Mouse (Mus musculus): ENCODE measurements at regions not wholly inside any gene's neighbourhood (a gene's known extent, or its start where the extent isn't known, plus 50 kb on each side); places are given as distances from the start of the nearest gene placed in this dataset.

- H3K4me1 ChIP-seq (ENCODE audit: control insufficient read depth) = no peaks in the 10 kb centered on the region
- TF ChIP-seq GATA1 (IDR thresholded peaks at IDR 0.05; ENCODE audit: low read length) = no peak
- no peak for TF ChIP-seq TAL1 (IDR thresholded peaks at IDR 0.05; ENCODE audit: low read length)
- H3K4me3 ChIP-seq (replicated peaks) = no peak overlapping the region
- H3K9me3 ChIP-seq (ENCODE audit: control insufficient read depth, low read length) = peaks cover 28% of the 10 kb centered on the region
- H3K36me3 ChIP-seq (ENCODE audit: control insufficient read depth) = no peaks in the 10 kb centered on the region
- H3K27me3 ChIP-seq (ENCODE audit: control insufficient read depth) = no peaks in the 10 kb centered on the region
Observed at GRCm38 (mm10) chr4:142449713-142450112, 210.5 kb upstream of the Kazn start.

- no peak overlapping the region for H3K4me3 ChIP-seq (replicated peaks)
- no peaks in the 10 kb centered on the region for H3K27me3 ChIP-seq (ENCODE audit: control insufficient read depth)
Observed at GRCm38 (mm10) chr4:142449198-142449702, 210.0 kb upstream of the Kazn start.

GRCm38 (mm10) chr4:142447529-142447928, 208.3 kb upstream of the Kazn start:
- Histone ChIP-seq H3K9me3 (ENCODE audit: control insufficient read depth, low read length) (peaks cover 26% of the 10 kb centered on the region), H3K36me3 (ENCODE audit: control insufficient read depth) (no peaks in the 10 kb centered on the region), H3K27me3 (ENCODE audit: control insufficient read depth) (no peaks in the 10 kb centered on the region), H3K4me1 (ENCODE audit: control insufficient read depth) (no peaks in the 10 kb centered on the region), H3K4me3 (replicated peaks) (no peak overlapping the region)
- no peak for TF ChIP-seq TAL1 (IDR thresholded peaks at IDR 0.05; ENCODE audit: low read length)
- no peak for TF ChIP-seq GATA1 (IDR thresholded peaks at IDR 0.05; ENCODE audit: low read length)

More at GRCm38 (mm10) chr4:142449198-142449702, 210.0 kb upstream of the Kazn start:
- peaks cover 26% of the 10 kb centered on the region for H3K9me3 ChIP-seq (ENCODE audit: control insufficient read depth, low read length)
- H3K4me1 ChIP-seq (ENCODE audit: control insufficient read depth) = no peaks in the 10 kb centered on the region
- H3K36me3 ChIP-seq (ENCODE audit: control insufficient read depth) = no peaks in the 10 kb centered on the region
- TF ChIP-seq GATA1 (IDR thresholded peaks at IDR 0.05; ENCODE audit: low read length) (no peak), TAL1 (IDR thresholded peaks at IDR 0.05; ENCODE audit: low read length) (no peak)

GRCm38 (mm10) chr4:142441045-142441444, 201.8 kb upstream of the Kazn start:
- TF ChIP-seq TAL1 (IDR thresholded peaks at IDR 0.05; ENCODE audit: low read length) (no peak), GATA1 (IDR thresholded peaks at IDR 0.05; ENCODE audit: low read length) (no peak)
- H3K27me3 ChIP-seq (ENCODE audit: control insufficient read depth) = no peaks in the 10 kb centered on the region
- no peak overlapping the region for H3K4me3 ChIP-seq (replicated peaks)
- no peaks in the 10 kb centered on the region for H3K36me3 ChIP-seq (ENCODE audit: control insufficient read depth)
- H3K9me3 ChIP-seq (ENCODE audit: control insufficient read depth, low read length) = no peaks in the 10 kb centered on the region; the same call in 1 of the 2 replicates
- no peaks in the 10 kb centered on the region for H3K4me1 ChIP-seq (ENCODE audit: control insufficient read depth)

DNA sequence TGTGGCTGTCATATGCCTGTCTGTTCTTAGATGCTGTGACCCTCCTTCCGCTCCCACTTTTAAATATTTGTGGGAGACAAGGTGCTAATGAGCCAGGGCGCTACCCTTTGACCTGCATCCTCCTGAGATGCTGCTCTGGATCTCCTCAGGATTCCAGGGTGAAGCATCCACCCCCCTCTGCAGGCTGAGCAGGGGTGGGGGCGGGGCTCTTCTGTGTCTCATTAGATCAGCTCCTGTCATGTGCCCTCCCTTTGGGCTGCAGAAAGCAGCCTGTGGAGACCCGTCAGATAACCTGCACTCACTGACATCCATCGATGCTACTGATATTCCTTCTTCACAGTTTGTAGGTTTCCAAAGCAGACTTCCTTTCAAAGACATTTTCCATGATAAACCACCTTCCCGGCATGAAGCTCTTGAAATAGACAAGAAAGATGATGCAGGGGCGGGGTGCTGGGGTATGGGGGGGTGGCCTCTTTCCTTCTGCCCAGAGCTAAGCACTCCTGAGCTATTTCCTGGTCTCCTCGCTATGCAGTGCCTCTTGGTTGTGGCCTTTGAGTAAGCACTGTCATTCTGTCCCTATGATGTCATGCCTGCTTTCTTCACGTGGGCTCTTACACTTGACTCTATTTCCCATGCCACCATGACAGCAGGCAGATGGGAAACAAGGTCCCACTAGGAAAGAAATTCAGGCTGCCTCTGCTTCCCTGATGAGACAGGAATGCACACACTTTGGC, 200.4 kb upstream of the Kazn start:
- H3K27me3 ChIP-seq (ENCODE audit: control insufficient read depth) = no peaks in the 10 kb centered on the region
- H3K9me3 ChIP-seq (ENCODE audit: control insufficient read depth, low read length) = no peaks in the 10 kb centered on the region; the same call in 1 of the 2 replicates
- H3K36me3 ChIP-seq (ENCODE audit: control insufficient read depth) = no peaks in the 10 kb centered on the region
- no peak for TF ChIP-seq GATA1 (IDR thresholded peaks at IDR 0.05; ENCODE audit: low read length)
- TF ChIP-seq TAL1 (IDR thresholded peaks at IDR 0.05; ENCODE audit: low read length) = no peak
- H3K4me1 ChIP-seq (ENCODE audit: control insufficient read depth) = no peaks in the 10 kb centered on the region
- H3K4me3 ChIP-seq (replicated peaks) = no peak overlapping the region

DNA sequence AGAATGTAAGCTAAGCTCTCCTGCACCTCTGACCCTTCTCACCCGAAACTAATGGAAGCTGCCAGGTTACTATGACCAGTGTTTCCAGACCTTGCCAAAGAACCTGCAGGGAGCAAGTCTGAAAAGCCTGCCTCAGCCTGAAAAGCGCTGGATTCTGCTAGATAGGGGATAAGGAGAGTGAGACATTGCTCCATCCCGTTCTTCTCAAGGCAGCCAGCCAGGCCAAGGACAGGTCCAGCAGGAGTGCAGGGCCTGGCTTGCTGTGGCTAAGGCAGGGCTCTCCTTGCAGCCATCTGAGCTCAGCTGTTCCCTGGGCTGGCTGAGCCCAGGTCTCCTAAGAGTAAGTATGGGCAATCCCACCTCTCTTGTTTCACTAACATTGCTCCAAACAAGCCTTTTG, 185.4 kb upstream of the Kazn start:
- Histone ChIP-seq H3K4me3 (replicated peaks) (no peak overlapping the region), H3K36me3 (ENCODE audit: control insufficient read depth) (no peaks in the 10 kb centered on the region), H3K27me3 (ENCODE audit: control insufficient read depth) (no peaks in the 10 kb centered on the region), H3K9me3 (ENCODE audit: control insufficient read depth, low read length) (peaks cover 19% of the 10 kb centered on the region), H3K4me1 (ENCODE audit: control insufficient read depth) (no peaks in the 10 kb centered on the region)
- no peak for TF ChIP-seq TAL1 (IDR thresholded peaks at IDR 0.05; ENCODE audit: low read length)
- TF ChIP-seq GATA1 (IDR thresholded peaks at IDR 0.05; ENCODE audit: low read length) = no peak

DNA sequence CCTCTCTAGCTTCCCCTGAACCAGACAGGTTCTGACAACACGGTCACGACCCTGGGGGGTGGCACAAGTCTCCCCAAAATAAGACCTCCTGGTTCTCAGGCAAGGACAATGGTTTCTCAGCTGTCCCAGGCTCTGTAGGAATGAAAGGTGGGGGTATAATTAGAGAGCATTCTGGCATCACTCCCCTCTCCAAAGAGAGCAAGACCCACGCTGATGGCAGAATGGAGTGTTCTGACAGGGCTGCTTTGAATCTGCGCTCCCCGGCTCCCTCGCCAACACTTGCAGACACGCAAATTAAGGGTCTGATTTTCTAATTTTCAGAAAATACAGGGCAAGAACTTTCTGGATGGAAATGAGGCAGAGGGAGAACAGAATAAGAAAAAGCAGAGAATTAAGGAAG, 181.2 kb upstream of the Kazn start:
- H3K27me3 ChIP-seq (ENCODE audit: control insufficient read depth) = no peaks in the 10 kb centered on the region
- TF ChIP-seq GATA1 (IDR thresholded peaks at IDR 0.05; ENCODE audit: low read length) = no peak
- no peak for TF ChIP-seq TAL1 (IDR thresholded peaks at IDR 0.05; ENCODE audit: low read length)
- peaks cover 2% of the 10 kb centered on the region for H3K9me3 ChIP-seq (ENCODE audit: control insufficient read depth, low read length)

DNA sequence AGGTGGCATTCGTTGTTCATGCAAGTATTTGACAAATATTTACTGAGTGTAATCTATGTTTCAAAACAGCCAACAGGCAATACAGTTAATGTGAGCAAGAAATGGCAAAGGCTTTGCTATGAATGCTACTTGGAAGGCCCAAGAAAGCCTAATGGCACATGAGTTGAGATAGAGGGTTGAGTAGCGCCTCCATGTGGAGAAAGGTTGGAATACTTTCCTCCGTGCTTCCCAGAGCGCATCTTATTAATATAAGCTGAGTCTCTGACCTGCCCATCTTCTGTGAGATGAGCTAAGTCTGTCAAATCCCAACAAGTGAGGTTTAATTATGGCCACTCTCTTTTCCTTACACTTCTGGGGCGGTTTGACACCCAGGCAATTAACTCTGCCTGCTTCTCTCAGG, 175.7 kb upstream of the Kazn start:
- no peaks in the 10 kb centered on the region for H3K27me3 ChIP-seq (ENCODE audit: control insufficient read depth)
- peaks cover 7% of the 10 kb centered on the region; the same call in 1 of the 2 replicates for H3K9me3 ChIP-seq (ENCODE audit: control insufficient read depth, low read length)
- H3K4me1 ChIP-seq (ENCODE audit: control insufficient read depth) = no peaks in the 10 kb centered on the region
- TF ChIP-seq GATA1 (IDR thresholded peaks at IDR 0.05; ENCODE audit: low read length) = no peak
- no peak for TF ChIP-seq TAL1 (IDR thresholded peaks at IDR 0.05; ENCODE audit: low read length)
- no peaks in the 10 kb centered on the region for H3K36me3 ChIP-seq (ENCODE audit: control insufficient read depth)
- no peak overlapping the region for H3K4me3 ChIP-seq (replicated peaks)

More for the DNA sequence above, 181.2 kb upstream of the Kazn start:
- Histone ChIP-seq H3K4me3 (replicated peaks) (no peak overlapping the region), H3K4me1 (ENCODE audit: control insufficient read depth) (no peaks in the 10 kb centered on the region), H3K36me3 (ENCODE audit: control insufficient read depth) (no peaks in the 10 kb centered on the region)

DNA sequence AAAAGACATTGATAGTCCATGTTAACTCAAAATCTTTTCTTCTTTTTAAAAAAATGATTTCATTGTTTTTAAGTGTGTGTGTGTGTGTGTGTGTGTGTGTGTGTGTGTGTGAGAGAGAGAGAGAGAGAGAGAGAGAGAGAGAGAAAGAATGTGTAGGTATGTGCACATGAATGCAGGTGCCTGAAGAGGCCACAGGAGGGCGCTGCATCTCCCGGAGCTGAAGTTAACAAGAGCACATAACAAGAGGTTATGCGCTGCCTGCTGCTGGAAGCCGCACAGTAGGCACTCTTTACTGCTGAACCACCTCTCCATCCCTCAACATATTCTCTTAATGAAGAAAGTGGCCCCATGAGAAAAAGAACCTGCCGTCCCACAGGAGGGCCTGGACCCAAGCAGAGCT, 172.6 kb upstream of the Kazn start:
- peaks cover 9% of the 10 kb centered on the region for H3K9me3 ChIP-seq (ENCODE audit: control insufficient read depth, low read length)
- H3K36me3 ChIP-seq (ENCODE audit: control insufficient read depth) = no peaks in the 10 kb centered on the region
- TF ChIP-seq GATA1 (IDR thresholded peaks at IDR 0.05; ENCODE audit: low read length) = no peak

More for the DNA sequence above, 172.6 kb upstream of the Kazn start:
- Histone ChIP-seq H3K4me3 (replicated peaks) (no peak overlapping the region), H3K4me1 (ENCODE audit: control insufficient read depth) (no peaks in the 10 kb centered on the region), H3K27me3 (ENCODE audit: control insufficient read depth) (no peaks in the 10 kb centered on the region)
